Mouse (Mus musculus) intestine, postnatal 0 days (tissue): ENCODE results near the gene Bricd5. TPM values are rescaled to one million over a fixed set of nuclear protein-coding genes. Genes with fewer than 3 reads are reported as not detected.
A peak's percentile ranks its signal among the peaks of the same experiment; 100 is the strongest.
"Not testable (repeated sequence)": the region's sequence is repeated elsewhere in the genome, so short reads cannot be mapped to it uniquely, and the experiment has no call there.

Experiments used
- ATAC-seq: fragments of 200-750 bp; cut with Nextera tagmentation; 2 replicates; pipeline ENCODE4 v1.8.0; 2017; ENCODE audit warnings: mild to moderate bottlenecking, moderate TSS enrichment, moderate library complexity
- H3K27ac ChIP-seq: fragments of 300-500 bp; sonication (generic); 2 replicates; pipeline ENCODE4 v1.5.1; 2014; ENCODE audit warnings: mild to moderate bottlenecking, low read depth, low read length, moderate library complexity
- H3K27me3 ChIP-seq: fragments of 300-500 bp; sonication (generic); replicated peaks from 2 replicates; pipeline ENCODE4 v1.6.1; 2014; ENCODE audit warnings: low read length, mixed read lengths; ENCODE audit not compliant: control insufficient read depth, insufficient read depth
- H3K36me3 ChIP-seq: fragments of 300-500 bp; sonication (generic); 2 replicates; pipeline ENCODE4 v1.6.1; 2014; ENCODE audit warnings: mild to moderate bottlenecking, moderate library complexity; ENCODE audit not compliant: control insufficient read depth, insufficient read depth
- H3K4me1 ChIP-seq: fragments of 300-500 bp; sonication (generic); replicated peaks from 2 replicates; pipeline ENCODE4 v1.6.1; 2014; ENCODE audit warnings: antibody characterized with exemption, low read length, mixed read lengths; ENCODE audit not compliant: control insufficient read depth, insufficient read depth
- H3K4me2 ChIP-seq: fragments of 300-500 bp; sonication (generic); replicated peaks from 2 replicates; pipeline ENCODE4 v1.6.1; 2014; ENCODE audit warnings: low read depth, mild to moderate bottlenecking, moderate library complexity
- H3K4me3 ChIP-seq: fragments of 300-500 bp; sonication (generic); 2 replicates; pipeline ENCODE4 v1.5.1; 2014; ENCODE audit warnings: low read depth, low read length
- H3K9ac ChIP-seq: fragments of 300-500 bp; sonication (generic); 2 replicates; pipeline ENCODE4 v1.6.1; 2014; ENCODE audit warnings: mild to moderate bottlenecking, low read depth, low read length
- H3K9me3 ChIP-seq: fragments of 300-500 bp; sonication (generic); 2 replicates; pipeline ENCODE4 v1.6.1; 2016; ENCODE audit warnings: mixed run types; ENCODE audit not compliant: control insufficient read depth
- CTCF ChIP-seq: sonication (generic); IDR thresholded peaks from 2 replicates; pipeline ENCODE4 v1.5.1; 2016; ENCODE audit warnings: low read depth, mild to moderate bottlenecking, control low read depth, antibody characterized with exemption, moderate library complexity
- WGBS: fragments of 180-500 bp; shearing (Covaris S2); extraction: QIAGEN DNeasy Blood & Tissue Kit; methylation state at CpG from one replicate; pipeline ENCODE4 v1.1.7; 2014; 5-methylcytosine and 5-hydroxymethylcytosine counted together
- polyA plus RNA-seq: library from polyadenylated mRNA; unstranded; fragments of >200 nt; fragmentation: Nextera tagmentation; extraction: Ambion mirVana; gene quantifications from 2 replicates; pipeline ENCODE4 v1.2.1, GENCODE M21; 2015

The Bricd5 gene
- polyA plus RNA-seq, 1 experiment from 2014 or later = not detected

GRCm38 (mm10) chr17:24454756-24455522 is 18.7 kb upstream of the Bricd5 start:
- no peaks in the 10 kb centered on the region for H3K27me3 ChIP-seq
- no peaks in the 10 kb centered on the region for H3K9me3 ChIP-seq
- H3K4me3 ChIP-seq = peak overlapping the region; percentile 77
- peak overlapping the region; percentile 96 for H3K27ac ChIP-seq
- 0 out of 2 replicates have a peak, but pooled peaks cover 3% of the 10 kb centered on the region for H3K4me1 ChIP-seq
- peak; percentile 95 for ATAC-seq
- peak overlapping the region; percentile 74 for H3K4me2 ChIP-seq
- under 1% methylated on average over 65 of the region's 67 CpGs for WGBS
- peak overlapping the region; percentile 90 for H3K9ac ChIP-seq
- H3K36me3 ChIP-seq = peaks cover 13% of the 10 kb centered on the region
- TF ChIP-seq CTCF = peak; percentile 45

DNA sequence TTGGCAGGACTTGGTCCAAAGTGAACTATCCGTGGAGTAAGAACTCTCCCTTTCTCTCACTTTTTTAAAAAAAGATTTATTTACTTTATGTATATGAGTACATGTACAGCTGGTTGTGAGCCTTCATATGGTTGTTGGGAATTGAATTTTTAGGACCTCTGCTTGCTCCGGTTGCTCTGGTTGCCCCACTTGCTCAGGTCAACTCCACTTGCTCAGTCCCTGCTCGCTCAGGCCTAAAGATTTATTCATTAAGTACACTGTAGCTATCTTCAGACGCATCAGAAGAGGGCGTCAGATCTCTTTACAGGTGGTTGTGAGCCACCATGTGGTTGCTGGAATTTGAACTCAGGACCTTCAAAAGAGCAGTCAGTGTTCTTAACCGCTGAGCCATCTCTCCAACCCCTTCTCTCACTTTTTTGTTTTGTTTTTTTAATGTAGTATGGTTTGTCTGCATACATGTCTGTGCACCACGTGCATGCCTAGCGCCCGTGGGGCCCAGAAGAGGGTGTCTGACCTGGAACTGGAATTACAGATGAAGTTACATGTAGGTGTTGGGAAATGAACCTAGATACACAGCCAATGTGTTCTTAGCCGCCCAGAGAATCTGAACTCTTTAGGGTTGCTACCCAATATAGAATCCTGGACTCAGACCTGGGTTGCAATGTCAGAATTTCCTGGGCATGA is 18.0 kb upstream of the Bricd5 start:
- H3K9ac ChIP-seq, ATAC-seq, H3K27me3 ChIP-seq, H3K9me3 ChIP-seq, H3K36me3 ChIP-seq, H3K4me1 ChIP-seq: not testable (repeated sequence)
- Histone ChIP-seq H3K4me3 (peak overlapping the region; percentile 77; the same call in 1 of the 2 replicates), H3K4me2 (peak overlapping the region; percentile 49), H3K27ac (peak overlapping the region; percentile 41; the same call in 1 of the 2 replicates)
- WGBS = 49% methylated on average over 10 of the region's 10 CpGs
- peak; percentile 29 for TF ChIP-seq CTCF

GRCm38 (mm10) chr17:24461580-24461979 is 12.1 kb upstream of the Bricd5 start:
- no peak overlapping the region for H3K27ac ChIP-seq
- H3K4me3 ChIP-seq = no peak overlapping the region
- H3K9ac ChIP-seq = no peak overlapping the region
- H3K4me1 ChIP-seq = no peaks in the 10 kb centered on the region
- H3K9me3 ChIP-seq = no peaks in the 10 kb centered on the region
- peak; percentile 46; the same call in 1 of the 2 replicates for ATAC-seq
- H3K36me3 ChIP-seq = no peaks in the 10 kb centered on the region
- no peaks in the 10 kb centered on the region for H3K27me3 ChIP-seq
- peak; percentile 73 for TF ChIP-seq CTCF
- 71% methylated on average over 2 of the region's 2 CpGs for WGBS
- no peak overlapping the region for H3K4me2 ChIP-seq

DNA sequence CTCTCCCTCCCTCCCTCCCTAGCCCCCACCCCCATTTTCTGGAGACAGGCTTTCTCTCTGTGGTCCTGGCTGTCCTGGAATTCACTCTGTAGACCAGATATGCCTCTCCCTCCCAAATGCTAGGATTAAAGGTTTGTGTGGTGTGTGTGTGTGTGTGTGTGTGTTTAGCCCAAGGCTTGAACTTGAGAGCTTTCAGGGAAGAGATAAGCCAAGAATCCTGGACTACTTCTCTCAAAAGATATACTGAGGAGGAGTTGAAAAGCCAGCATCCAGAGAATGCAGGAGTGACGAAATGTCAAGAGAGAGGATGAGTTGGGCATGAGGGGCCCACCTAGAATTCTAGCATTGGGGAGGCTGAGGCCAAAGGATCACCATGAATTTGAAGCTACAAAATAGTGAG is 10.8 kb upstream of the Bricd5 start:
- WGBS = 96% methylated on average over 1 of the region's 1 CpGs
- Histone ChIP-seq H3K27ac (no peak overlapping the region), H3K4me3 (no peak overlapping the region), H3K9ac (no peak overlapping the region), H3K4me1 (no peaks in the 10 kb centered on the region), H3K9me3 (no peaks in the 10 kb centered on the region), H3K27me3 (no peaks in the 10 kb centered on the region), H3K36me3 (no peaks in the 10 kb centered on the region), H3K4me2 (no peak overlapping the region)
- no peak for TF ChIP-seq CTCF
- no peak for ATAC-seq

GRCm38 (mm10) chr17:24463374-24464133 is 10.1 kb upstream of the Bricd5 start:
- Histone ChIP-seq H3K27me3 (no peaks in the 10 kb centered on the region), H3K4me1 (no peaks in the 10 kb centered on the region), H3K9ac (no peak overlapping the region), H3K27ac (no peak overlapping the region), H3K4me2 (no peak overlapping the region), H3K4me3 (no peak overlapping the region), H3K36me3 (no peaks in the 10 kb centered on the region), H3K9me3 (no peaks in the 10 kb centered on the region)
- no peak for ATAC-seq
- WGBS = 58% methylated on average over 6 of the region's 6 CpGs
- 0 out of 2 replicates have a peak, but pooled peaks have one; percentile 8 for TF ChIP-seq CTCF
